In genomic region chr9:20979769-20980168, GRCm38 (mm10) we compare ENCODE assay signal across 25 mouse cellular contexts. TPM values are rescaled to one million over a fixed set of nuclear protein-coding genes. Genes with fewer than 3 reads are reported as not detected.
DNase-seq lines count a peak whose midpoint lies in the region; ATAC-seq and TF ChIP-seq lines count a peak whose summit lies in the region.
"Had no signal": no experiment of that assay in that cellular context is flagged by ENCODE, and none has a peak within 500 bp of the region (broad histone marks: within the 10 kb centered on the region; RNA-seq: fewer than 3 reads in every experiment).

No protein-coding gene starts in this region.

- no peaks in the 10 kb centered on the region for H3K27me3 ChIP-seq in ES-Bruce4 (ENCODE audit: control insufficient read depth, insufficient read depth, low read length, poor library complexity, severe bottlenecking)
- no peaks in the 10 kb centered on the region for H3K27me3 ChIP-seq in splenic B cell, adult 2 months (ENCODE audit: control insufficient read depth, insufficient read depth, low read length, poor library complexity, severe bottlenecking)
- 0 out of 2 replicates have a peak, but pooled peaks cover 3% of the 10 kb centered on the region for H3K27me3 ChIP-seq in midbrain, postnatal 0 days (ENCODE audit: insufficient read depth, low read length)
- H3K27me3 ChIP-seq: embryonic facial prominence, embryonic 13.5 days; forebrain, embryonic 15.5 days; hindbrain, embryonic 15.5 days had no signal

- no peak overlapping the region for H3K4me3 ChIP-seq in ES-Bruce4 (ENCODE audit: low read depth, low read length)
- no peak overlapping the region for H3K4me3 ChIP-seq in midbrain, postnatal 0 days (ENCODE audit: low read depth, low read length)
- H3K4me3 ChIP-seq: embryonic facial prominence, embryonic 10.5 days; embryonic facial prominence, embryonic 13.5 days; erythroblast, embryonic 14.5 days; forebrain, embryonic 12.5 days; forebrain, embryonic 15.5 days; hindbrain, embryonic 12.5 days; hindbrain, embryonic 15.5 days had no signal

- H3K9me3 ChIP-seq in ES-Bruce4 (replicated peaks; ENCODE audit: control insufficient read depth, insufficient read depth, low read length, poor library complexity, severe bottlenecking): no peaks in the 10 kb centered on the region
- no peaks in the 10 kb centered on the region for H3K9me3 ChIP-seq in midbrain, postnatal 0 days (ENCODE audit: low read length)
- H3K9me3 ChIP-seq: embryonic facial prominence, embryonic 10.5 days; embryonic facial prominence, embryonic 13.5 days; forebrain, embryonic 12.5 days; forebrain, embryonic 15.5 days; hindbrain, embryonic 12.5 days; hindbrain, embryonic 15.5 days had no signal

- no peaks in the 10 kb centered on the region for H3K36me3 ChIP-seq in ES-Bruce4 (ENCODE audit: control insufficient read depth, insufficient read depth, low read length, poor library complexity, severe bottlenecking)
- no peaks in the 10 kb centered on the region for H3K36me3 ChIP-seq in splenic B cell, adult 2 months (ENCODE audit: control insufficient read depth, insufficient read depth, low read length, poor library complexity, severe bottlenecking)
- no peaks in the 10 kb centered on the region for H3K36me3 ChIP-seq in midbrain, postnatal 0 days (ENCODE audit: insufficient read depth, low read length)
- H3K36me3 ChIP-seq: embryonic facial prominence, embryonic 10.5 days; embryonic facial prominence, embryonic 13.5 days; forebrain, embryonic 12.5 days; forebrain, embryonic 15.5 days; hindbrain, embryonic 12.5 days; hindbrain, embryonic 15.5 days had no signal

- peak overlapping the region; percentile 97 for H3K27ac ChIP-seq in ES-Bruce4 (ENCODE audit: insufficient read depth, low read length)
- H3K27ac ChIP-seq in midbrain, postnatal 0 days (ENCODE audit: low read depth, low read length): no peak overlapping the region
- H3K27ac ChIP-seq: forebrain, embryonic 12.5 days; forebrain, embryonic 15.5 days; hindbrain, embryonic 12.5 days; hindbrain, embryonic 15.5 days had no signal

- peak; percentile 89 for DNase-seq in A20 (ENCODE audit: low read depth, low spot score)
- DNase-seq in splenic B cell, adult 2 months (ENCODE audit: low read depth, low spot score): peak; percentile 11
- no peak for DNase-seq in ovary, adult 18-20 months (ENCODE audit: low spot score)
- no peak for DNase-seq in kidney, postnatal 4 days
- DNase-seq in midbrain, postnatal 0 days (ENCODE audit: low spot score): no peak
- DNase-seq: adrenal gland, adult 8-10 months; adrenal gland, postnatal 25 days; cerebellum, adult 18-20 months; cerebellum, adult 9-10 months; cerebellum, postnatal 14 days; gastrocnemius, postnatal 10 days; gastrocnemius, postnatal 36 days; heart, adult 11 months had no signal

- peaks cover 12% of the 10 kb centered on the region for H3K4me1 ChIP-seq in ES-Bruce4 (ENCODE audit: control insufficient read depth, insufficient read depth, low read length)
- H3K4me1 ChIP-seq in midbrain, postnatal 0 days (ENCODE audit: insufficient read depth, low read length): no peaks in the 10 kb centered on the region

- H3K4me2 ChIP-seq in midbrain, postnatal 0 days (ENCODE audit: low read depth, low read length, poor library complexity, severe bottlenecking): no peak overlapping the region
- H3K4me2 ChIP-seq: embryonic facial prominence, embryonic 13.5 days; forebrain, embryonic 12.5 days; forebrain, embryonic 15.5 days; heart, embryonic 11.5 days; hindbrain, embryonic 12.5 days; hindbrain, embryonic 15.5 days had no signal

- H3K9ac ChIP-seq in ES-Bruce4 (ENCODE audit: low read depth, poor library complexity, severe bottlenecking): peak overlapping the region; percentile 34
- no peak overlapping the region for H3K9ac ChIP-seq in midbrain, postnatal 0 days (replicated peaks; ENCODE audit: low read length, poor library complexity, severe bottlenecking)
- H3K9ac ChIP-seq: embryonic facial prominence, embryonic 13.5 days; forebrain, embryonic 12.5 days; forebrain, embryonic 15.5 days; hindbrain, embryonic 12.5 days; hindbrain, embryonic 15.5 days had no signal

- ATAC-seq in granulocyte monocyte progenitor cell, adult 5-6 weeks (replicated peaks; ENCODE audit: poor library complexity, severe bottlenecking): 0 out of 2 replicates have a peak, but pooled peaks have one; percentile 30
- ATAC-seq in midbrain, postnatal 0 days (ENCODE audit: low FRiP score): no peak
- ATAC-seq: activated CD4-positive, CD25-positive, alpha-beta regulatory T cell, adult 4 months; CD4-positive, CD25-positive, alpha-beta regulatory T cell, adult 4 months; forebrain, embryonic 15.5 days had no signal

- TF ChIP-seq EP300 in ES-Bruce4 (IDR thresholded peaks at IDR 0.05; ENCODE audit: insufficient read depth, low read depth, low read length): no peak

- TF ChIP-seq CTCF in ES-Bruce4 (IDR thresholded peaks at IDR 0.05; ENCODE audit: low read depth, low read length): no peak
- no peak for TF ChIP-seq CTCF in midbrain, postnatal 0 days (IDR thresholded peaks at IDR 0.05)

- 89% methylated on average over 7 of the region's 7 CpGs for WGBS in midbrain, postnatal 0 days

- no peak for TF ChIP-seq POLR2A in ES-Bruce4 (IDR thresholded peaks at IDR 0.05; ENCODE audit: insufficient read depth, low read length)

RNA-seq across cellular contexts. Expression of gene S1pr2, which starts 3.2 kb away (rescaled TPM):
- 14.1 and 19.9 TPM in 2 replicates for polyA plus RNA-seq in ES-Bruce4 (2011; ENCODE audit: insufficient read depth, insufficient read length, low read depth, missing spikeins)
- total RNA-seq in granulocyte monocyte progenitor cell, adult 5-6 weeks (2014; fragmentation: Nextera tagmentation): 3.7 and 11.0 TPM in 2 replicates
- total RNA-seq in granulocyte monocyte progenitor cell, adult 5-6 weeks (2017): 3.2 and 3.4 TPM in 2 replicates
- total RNA-seq in midbrain, postnatal 0 days (2014; rRNA removed): 4.7 and 7.3 TPM in 2 replicates
- 5.5 and 7.2 TPM in 2 replicates for polyA plus RNA-seq in midbrain, postnatal 0 days (2015; fragmentation: Nextera tagmentation; extraction: Ambion mirVana)

RNA-seq across cellular contexts. Expression of gene Dnmt1, which starts 20.1 kb away (rescaled TPM):
- 115 and 120 TPM in 2 replicates for polyA plus RNA-seq in ES-Bruce4 (2011; ENCODE audit: insufficient read depth, insufficient read length, low read depth, missing spikeins)
- 172 and 204 TPM in 2 replicates for total RNA-seq in granulocyte monocyte progenitor cell, adult 5-6 weeks (2014; fragmentation: Nextera tagmentation)
- 244 and 247 TPM in 2 replicates for total RNA-seq in granulocyte monocyte progenitor cell, adult 5-6 weeks (2017)
- total RNA-seq in midbrain, postnatal 0 days (2014; rRNA removed): 94.6 and 97.7 TPM in 2 replicates
- 40.8 and 42.1 TPM in 2 replicates for polyA plus RNA-seq in midbrain, postnatal 0 days (2015; fragmentation: Nextera tagmentation; extraction: Ambion mirVana)

RNA-seq across cellular contexts. Expression of gene Mrpl4, which starts 22.8 kb away (rescaled TPM):
- 45.1 and 50.9 TPM in 2 replicates for polyA plus RNA-seq in ES-Bruce4 (2011; ENCODE audit: insufficient read depth, insufficient read length, low read depth, missing spikeins)
- total RNA-seq in granulocyte monocyte progenitor cell, adult 5-6 weeks (2014; fragmentation: Nextera tagmentation): 44.8 and 73.4 TPM in 2 replicates
- total RNA-seq in granulocyte monocyte progenitor cell, adult 5-6 weeks (2017): 44.5 and 46.0 TPM in 2 replicates
- 62.9 and 80.9 TPM in 2 replicates for total RNA-seq in midbrain, postnatal 0 days (2014; rRNA removed)
- 105 TPM in 2 replicates for polyA plus RNA-seq in midbrain, postnatal 0 days (2015; fragmentation: Nextera tagmentation; extraction: Ambion mirVana)

RNA-seq across cellular contexts. Expression of gene Icam1, which starts 36.0 kb away (rescaled TPM):
- 24.9 and 25.7 TPM in 2 replicates for polyA plus RNA-seq in ES-Bruce4 (2011; ENCODE audit: insufficient read depth, insufficient read length, low read depth, missing spikeins)
- 11.6 and 14.7 TPM in 2 replicates for total RNA-seq in granulocyte monocyte progenitor cell, adult 5-6 weeks (2014; fragmentation: Nextera tagmentation)
- total RNA-seq in granulocyte monocyte progenitor cell, adult 5-6 weeks (2017): 5.9 and 8.0 TPM in 2 replicates
- 4.5 and 5.2 TPM in 2 replicates for total RNA-seq in midbrain, postnatal 0 days (2014; rRNA removed)
- 3.4 and 3.6 TPM in 2 replicates for polyA plus RNA-seq in midbrain, postnatal 0 days (2015; fragmentation: Nextera tagmentation; extraction: Ambion mirVana)

RNA-seq across cellular contexts. Expression of gene Icam4, which starts 49.4 kb away (rescaled TPM):
- polyA plus RNA-seq in ES-Bruce4 (2011; ENCODE audit: insufficient read depth, insufficient read length, low read depth, missing spikeins): 1.3 TPM in 1 of 2 replicates, not detected in the other
- total RNA-seq in granulocyte monocyte progenitor cell, adult 5-6 weeks (2014; fragmentation: Nextera tagmentation): 2.1 and 2.3 TPM in 2 replicates
- total RNA-seq in granulocyte monocyte progenitor cell, adult 5-6 weeks (2017): 0.31 and 1.2 TPM in 2 replicates
- not detected in 2 replicates for total RNA-seq in midbrain, postnatal 0 days (2014; rRNA removed)
- polyA plus RNA-seq in midbrain, postnatal 0 days (2015; fragmentation: Nextera tagmentation; extraction: Ambion mirVana): 0.30 TPM in 1 of 2 replicates, not detected in the other
- polyA plus RNA-seq: hindbrain, embryonic 15.5 days had no signal

Comparison
In these comparisons a context has a peak if more than half of its experiments do, and no peak if none do; other contexts are left out.
1. DNase-seq: peak in A20 (single experiment) and splenic B cell, adult 2 months (single experiment); none in ovary, adult 18-20 months (single experiment), kidney, postnatal 4 days (0 of 2) and midbrain, postnatal 0 days (single experiment).